Mouse (Mus musculus): ENCODE measurements at regions not wholly inside any gene's neighbourhood (a gene's known extent, or its start where the extent isn't known, plus 50 kb on each side); places are given as distances from the start of the nearest gene placed in this dataset.

- ATAC-seq (peak; percentile 9; the same call in 1 of the 2 replicates), DNase-seq (ENCODE audit: low spot score) (no peak)
- no peak overlapping the region for H3K9ac ChIP-seq (replicated peaks; ENCODE audit: low read depth)
- 42% methylated on average over 7 of the region's 7 CpGs for WGBS
- no peak overlapping the region for H3K27ac ChIP-seq (ENCODE audit: low read length)
- H3K4me2 ChIP-seq (replicated peaks; ENCODE audit: low read depth, low read length) = no peak overlapping the region
- H3K4me3 ChIP-seq (ENCODE audit: low read depth, low read length) = no peak overlapping the region
- no peaks in the 10 kb centered on the region for H3K27me3 ChIP-seq (replicated peaks; ENCODE audit: insufficient read depth, low read length)
- H3K4me1 ChIP-seq (ENCODE audit: insufficient read depth, low read depth, low read length) = no peaks in the 10 kb centered on the region
- TF ChIP-seq EP300 (IDR thresholded peaks at IDR 0.05) (no peak), CTCF (IDR thresholded peaks at IDR 0.05) (peak; percentile 10; the same call in 1 of the 2 replicates)
- no peaks in the 10 kb centered on the region for H3K9me3 ChIP-seq (ENCODE audit: low read length)
- no peaks in the 10 kb centered on the region for H3K36me3 ChIP-seq (ENCODE audit: insufficient read depth, low read length)
Observed at GRCm38 (mm10) chr11:31810011-31810786, 61.8 kb upstream of the Cpeb4 start.

- DNase-seq (ENCODE audit: low spot score) (peak; percentile 68), ATAC-seq (peak; percentile 62)
- Histone ChIP-seq H3K36me3 (ENCODE audit: insufficient read depth, low read length) (no peaks in the 10 kb centered on the region), H3K27ac (ENCODE audit: low read length) (no peak overlapping the region), H3K9me3 (ENCODE audit: low read length) (no peaks in the 10 kb centered on the region), H3K27me3 (replicated peaks; ENCODE audit: insufficient read depth, low read length) (no peaks in the 10 kb centered on the region), H3K4me2 (replicated peaks; ENCODE audit: low read depth, low read length) (no peak overlapping the region), H3K4me3 (ENCODE audit: low read depth, low read length) (no peak overlapping the region), H3K9ac (replicated peaks; ENCODE audit: low read depth) (no peak overlapping the region), H3K4me1 (ENCODE audit: insufficient read depth, low read depth, low read length) (no peaks in the 10 kb centered on the region)
- TF ChIP-seq EP300 (IDR thresholded peaks at IDR 0.05) = no peak
- no peak for TF ChIP-seq CTCF (IDR thresholded peaks at IDR 0.05)
- 20% methylated on average over 9 of the region's 9 CpGs for WGBS
Observed at GRCm38 (mm10) chr11:31812215-31812614, 59.8 kb upstream of the Cpeb4 start.

- Histone ChIP-seq H3K9me3 (ENCODE audit: low read length) (no peaks in the 10 kb centered on the region), H3K27me3 (replicated peaks; ENCODE audit: insufficient read depth, low read length) (no peaks in the 10 kb centered on the region), H3K27ac (ENCODE audit: low read length) (no peak overlapping the region), H3K4me3 (ENCODE audit: low read depth, low read length) (no peak overlapping the region), H3K4me2 (replicated peaks; ENCODE audit: low read depth, low read length) (no peak overlapping the region), H3K36me3 (ENCODE audit: insufficient read depth, low read length) (no peaks in the 10 kb centered on the region), H3K9ac (replicated peaks; ENCODE audit: low read depth) (no peak overlapping the region), H3K4me1 (ENCODE audit: insufficient read depth, low read depth, low read length) (no peaks in the 10 kb centered on the region)
- no peak for DNase-seq (ENCODE audit: low spot score)
- TF ChIP-seq CTCF (IDR thresholded peaks at IDR 0.05) (no peak), EP300 (IDR thresholded peaks at IDR 0.05) (no peak)
- ATAC-seq = no peak
- 72% methylated on average over 4 of the region's 4 CpGs for WGBS
Observed at GRCm38 (mm10) chr11:31814616-31815015, 57.4 kb upstream of the Cpeb4 start.

GRCm38 (mm10) chr11:31815855-31816488, 56.0 kb upstream of the Cpeb4 start:
- Histone ChIP-seq H3K4me1 (ENCODE audit: insufficient read depth, low read depth, low read length) (no peaks in the 10 kb centered on the region), H3K4me2 (replicated peaks; ENCODE audit: low read depth, low read length) (no peak overlapping the region), H3K36me3 (ENCODE audit: insufficient read depth, low read length) (no peaks in the 10 kb centered on the region), H3K27ac (ENCODE audit: low read length) (no peak overlapping the region), H3K4me3 (ENCODE audit: low read depth, low read length) (no peak overlapping the region), H3K27me3 (replicated peaks; ENCODE audit: insufficient read depth, low read length) (no peaks in the 10 kb centered on the region), H3K9ac (replicated peaks; ENCODE audit: low read depth) (no peak overlapping the region), H3K9me3 (ENCODE audit: low read length) (no peaks in the 10 kb centered on the region)
- ATAC-seq = no peak
- TF ChIP-seq EP300 (IDR thresholded peaks at IDR 0.05) (no peak), CTCF (IDR thresholded peaks at IDR 0.05) (no peak)
- DNase-seq (ENCODE audit: low spot score) = no peak
- WGBS = 72% methylated on average over 12 of the region's 12 CpGs

- Histone ChIP-seq H3K4me3 (ENCODE audit: low read depth, low read length) (no peak overlapping the region), H3K9ac (replicated peaks; ENCODE audit: low read depth) (no peak overlapping the region), H3K27ac (ENCODE audit: low read length) (no peak overlapping the region), H3K4me2 (replicated peaks; ENCODE audit: low read depth, low read length) (no peak overlapping the region), H3K9me3 (ENCODE audit: low read length) (no peaks in the 10 kb centered on the region), H3K36me3 (ENCODE audit: insufficient read depth, low read length) (no peaks in the 10 kb centered on the region), H3K4me1 (ENCODE audit: insufficient read depth, low read depth, low read length) (no peaks in the 10 kb centered on the region), H3K27me3 (replicated peaks; ENCODE audit: insufficient read depth, low read length) (no peaks in the 10 kb centered on the region)
- TF ChIP-seq CTCF (IDR thresholded peaks at IDR 0.05) = no peak
- TF ChIP-seq EP300 (IDR thresholded peaks at IDR 0.05) = no peak
- no peak for ATAC-seq
- WGBS = 56% methylated on average over 7 of the region's 7 CpGs
- no peak for DNase-seq (ENCODE audit: low spot score)
Observed at GRCm38 (mm10) chr11:31818032-31818431, 54.0 kb upstream of the Cpeb4 start.

- no peak for ATAC-seq
- Histone ChIP-seq H3K27me3 (replicated peaks; ENCODE audit: insufficient read depth, low read length) (no peaks in the 10 kb centered on the region), H3K4me1 (ENCODE audit: insufficient read depth, low read depth, low read length) (no peaks in the 10 kb centered on the region), H3K4me3 (ENCODE audit: low read depth, low read length) (no peak overlapping the region), H3K9me3 (ENCODE audit: low read length) (no peaks in the 10 kb centered on the region), H3K36me3 (ENCODE audit: insufficient read depth, low read length) (no peaks in the 10 kb centered on the region), H3K4me2 (replicated peaks; ENCODE audit: low read depth, low read length) (no peak overlapping the region), H3K27ac (ENCODE audit: low read length) (no peak overlapping the region), H3K9ac (replicated peaks; ENCODE audit: low read depth) (no peak overlapping the region)
- 68% methylated on average over 4 of the region's 4 CpGs for WGBS
- DNase-seq (ENCODE audit: low spot score) = no peak
- TF ChIP-seq EP300 (IDR thresholded peaks at IDR 0.05) (no peak), CTCF (IDR thresholded peaks at IDR 0.05) (no peak)
Observed at GRCm38 (mm10) chr11:31819964-31820363, 52.0 kb upstream of the Cpeb4 start.

All from lung, postnatal 0 days (tissue).